Mouse (Mus musculus): ENCODE results near the gene Gm17521. TPM values are rescaled to one million over a fixed set of nuclear protein-coding genes. Genes with fewer than 3 reads are reported as not detected.

The Gm17521 gene
- polyA plus RNA-seq (2014; fragmentation: Illumina TruSeq; extraction: RNeasy Lipid Tissue Mini Kit (QIAGEN cat#74804); ENCODE audit: low read depth, low replicate concordance) = not detected

GRCm38 (mm10) chrX:123029569-123029968, at the start of gene Gm17521:
Gene Gm17521 (minus strand): TSS chrX:123029669.

Other genes starting within 250 kb of the Gm17521 start
- 6.6 TPM for gene Cldn34c1, start 73.8 kb upstream of the Gm17521 start, polyA plus RNA-seq (2014; fragmentation: Illumina TruSeq; extraction: RNeasy Lipid Tissue Mini Kit (QIAGEN cat#74804); ENCODE audit: low read depth, low replicate concordance)
- not detected for gene Srsx, start 192.8 kb upstream of the Gm17521 start, polyA plus RNA-seq (2014; fragmentation: Illumina TruSeq; extraction: RNeasy Lipid Tissue Mini Kit (QIAGEN cat#74804); ENCODE audit: low read depth, low replicate concordance)
- not detected for gene Gm17577, start 217.2 kb upstream of the Gm17521 start, polyA plus RNA-seq (2014; fragmentation: Illumina TruSeq; extraction: RNeasy Lipid Tissue Mini Kit (QIAGEN cat#74804); ENCODE audit: low read depth, low replicate concordance)

Measured in sigmoid colon, adult 10 weeks (tissue).